Mouse (Mus musculus): ENCODE results near the gene Lurap1.

The Lurap1 gene

DNA sequence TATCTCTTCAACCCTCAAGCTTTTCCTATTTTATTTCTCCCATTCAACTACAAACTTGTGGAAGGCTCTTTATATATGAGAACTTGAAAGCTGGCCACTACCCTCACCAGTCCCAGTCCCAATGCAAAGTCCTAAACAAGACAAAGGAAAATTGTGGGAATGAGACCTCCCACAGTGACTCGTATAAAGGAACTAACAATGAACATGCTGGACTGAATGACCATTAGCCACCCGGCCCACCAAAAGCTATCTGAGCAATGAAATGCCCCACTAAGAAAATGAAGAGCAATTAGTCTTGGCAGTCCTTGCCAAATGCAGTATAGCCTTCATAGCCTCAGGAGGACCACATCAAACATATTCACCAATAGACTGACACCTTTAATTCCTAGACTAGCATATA, 39.7 kb downstream of the Lurap1 start:
- no peak for DNase-seq (ENCODE audit: low read depth, low spot score)

DNA sequence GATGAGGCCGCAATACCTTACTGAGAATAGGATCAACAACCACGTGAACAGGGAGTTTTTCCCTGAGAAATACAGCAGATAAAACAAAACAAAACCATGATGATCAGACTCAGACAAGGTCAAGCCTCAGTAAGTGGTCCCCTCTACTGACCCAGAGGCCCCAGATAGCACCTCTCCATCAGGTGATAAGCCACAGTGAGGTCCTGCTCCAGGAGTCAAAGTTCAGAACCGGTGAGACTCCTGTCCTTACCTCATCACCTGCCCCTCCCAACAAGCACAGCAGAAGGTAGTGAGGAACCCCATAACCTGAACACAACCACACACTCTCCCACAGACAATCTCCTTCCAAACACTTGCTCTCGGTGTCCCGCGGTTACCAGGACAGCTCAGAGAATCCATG, 40.4 kb downstream of the Lurap1 start:
- no peak for DNase-seq (ENCODE audit: low read depth, low spot score)

DNA sequence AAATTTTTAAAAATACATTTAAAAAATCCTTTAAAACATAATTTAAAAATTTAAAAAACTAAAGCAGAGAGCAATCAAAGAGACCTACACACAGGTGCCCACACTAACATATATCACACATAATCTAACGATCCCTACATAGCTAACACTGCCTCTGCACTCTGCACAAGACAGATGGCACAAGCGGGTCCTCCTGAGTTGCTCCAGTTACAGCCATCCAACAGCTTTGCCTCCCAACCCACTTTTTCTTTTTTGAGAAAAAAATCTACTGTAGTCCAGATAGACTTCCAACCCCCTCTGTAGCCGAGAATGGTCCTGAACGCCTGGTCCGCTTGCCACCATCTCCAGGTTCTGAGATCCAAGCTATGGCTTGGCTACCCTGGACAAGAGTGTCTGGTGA, 45.9 kb downstream of the Lurap1 start:
- DNase-seq (ENCODE audit: low read depth, low spot score): no peak

DNA sequence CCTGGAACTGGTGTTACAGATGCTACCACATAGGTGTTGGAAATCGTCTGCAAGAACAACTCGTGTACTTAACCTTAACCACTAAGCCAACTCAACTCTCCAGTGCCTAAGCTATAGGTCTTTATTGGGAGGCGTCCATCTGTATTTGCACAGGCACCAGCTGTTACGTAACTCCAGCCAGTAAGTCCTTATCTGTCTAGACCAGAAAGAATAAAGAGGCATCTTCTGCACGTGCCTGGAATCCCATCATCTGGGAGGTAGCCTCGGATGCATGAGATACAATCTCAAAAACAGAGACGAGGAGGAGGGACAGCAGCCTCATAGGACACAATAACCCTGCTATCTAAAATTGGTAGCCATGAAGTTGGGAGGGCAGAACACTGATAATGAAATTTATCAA, 50.2 kb downstream of the Lurap1 start:
- no peak for DNase-seq (ENCODE audit: low read depth, low spot score)

DNA sequence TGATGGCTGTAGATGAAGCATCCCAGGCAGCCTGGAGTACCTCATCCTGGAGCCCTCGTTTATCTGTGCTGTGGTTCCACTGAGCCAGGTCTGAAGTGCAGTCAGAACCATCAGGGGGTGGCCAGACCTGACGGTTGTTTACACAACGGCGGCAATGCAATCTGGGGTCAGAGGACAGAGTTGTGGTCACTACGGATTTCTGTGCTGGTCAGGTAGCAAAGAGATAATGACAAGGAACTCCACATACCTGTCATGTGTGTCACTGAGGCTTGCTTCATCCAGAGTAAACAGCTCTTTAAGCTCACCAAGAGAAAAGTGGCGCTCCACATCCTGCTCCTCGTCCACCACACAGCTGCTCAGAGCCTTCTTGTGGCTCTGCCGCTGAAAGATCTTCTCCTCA, 53.9 kb downstream of the Lurap1 start:
- no peak for DNase-seq (ENCODE audit: low read depth, low spot score)

DNA sequence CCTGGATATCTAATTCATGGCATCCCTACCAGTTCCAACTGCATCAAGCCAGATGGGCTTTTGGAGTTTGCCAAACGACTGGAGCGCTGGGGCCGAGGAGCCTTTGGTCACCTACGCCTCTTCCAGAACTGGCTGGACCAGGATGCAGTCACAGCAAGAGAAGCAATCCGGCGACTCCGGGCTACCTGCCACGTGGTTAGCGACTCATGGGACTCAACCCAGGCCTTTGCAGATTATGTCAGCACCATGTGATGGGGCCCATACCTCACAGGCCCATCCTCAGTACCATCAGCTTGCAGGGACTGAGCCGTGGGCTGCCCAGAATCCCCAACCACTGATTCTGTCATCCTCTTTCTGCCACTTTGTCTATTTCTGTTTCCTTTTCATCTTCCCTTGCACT, 54.8 kb downstream of the Lurap1 start:
- no peak for DNase-seq (ENCODE audit: low read depth, low spot score)

DNA sequence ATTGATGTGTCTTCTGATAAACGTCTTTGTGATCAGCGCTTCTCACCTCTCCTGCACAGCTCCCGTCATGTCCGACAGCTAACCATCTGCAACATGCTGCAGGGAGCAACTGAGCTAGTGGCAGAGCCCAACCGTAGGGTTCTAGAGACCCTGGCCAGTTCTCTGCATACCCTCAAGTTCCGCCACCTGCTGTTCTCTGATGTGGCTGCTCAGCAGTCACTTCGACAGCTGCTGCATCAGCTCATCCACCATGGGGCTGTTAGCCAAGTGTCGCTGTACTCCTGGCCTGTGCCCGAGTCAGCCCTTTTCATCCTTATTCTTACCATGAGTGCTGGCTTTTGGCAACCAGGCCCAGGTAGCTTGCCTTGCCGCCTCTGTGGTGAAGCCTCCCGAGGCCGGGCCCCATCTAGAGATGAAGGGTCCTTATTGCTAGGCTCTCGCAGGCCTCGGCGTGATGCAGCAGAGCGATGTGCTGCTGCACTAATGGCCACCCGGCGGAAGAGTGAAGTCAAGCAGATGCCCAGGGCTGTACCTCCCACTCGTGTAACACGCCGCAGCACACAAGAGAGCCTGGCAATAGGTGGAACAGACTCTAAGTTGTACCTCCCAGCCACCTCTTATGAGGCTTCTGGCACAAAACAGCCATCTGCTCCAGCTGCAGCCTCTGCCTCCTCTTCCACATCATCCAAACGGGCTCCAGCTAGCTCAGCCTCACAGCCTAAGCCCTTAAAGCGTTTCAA, 62.5 kb downstream of the Lurap1 start:
- DNase-seq (ENCODE audit: low read depth, low spot score): peak; percentile 57
